Mouse (Mus musculus) limb, embryonic 13.5 days (tissue): ENCODE data around the gene Rftn2. TPM values are rescaled to one million over a fixed set of nuclear protein-coding genes. Genes with fewer than 3 reads are reported as not detected.

ENCODE experiments used
- ATAC-seq: fragments of 200-750 bp; cut with Nextera tagmentation; 2 replicates; pipeline ENCODE4 v1.8.0; 2017; ENCODE audit warnings: low read depth, moderate number of reproducible peaks, moderate TSS enrichment; ENCODE audit not compliant: low FRiP score
- H3K27ac ChIP-seq: fragments of 300-500 bp; sonication (generic); 2 replicates; pipeline ENCODE4 v1.5.1; 2015; ENCODE audit warnings: inconsistent platforms, mild to moderate bottlenecking, moderate library complexity
- H3K27me3 ChIP-seq: fragments of 300-500 bp; sonication (generic); 2 replicates; pipeline ENCODE4 v1.6.1; 2015; ENCODE audit warnings: mild to moderate bottlenecking, inconsistent platforms
- H3K36me3 ChIP-seq: fragments of 300-500 bp; sonication (generic); 2 replicates; pipeline ENCODE4 v1.6.1; 2015; ENCODE audit warnings: inconsistent platforms, mild to moderate bottlenecking, moderate library complexity
- H3K4me1 ChIP-seq: fragments of 300-500 bp; sonication (generic); 2 replicates; pipeline ENCODE4 v1.6.1; 2015; ENCODE audit warnings: inconsistent platforms
- H3K4me2 ChIP-seq: fragments of 300-500 bp; sonication (generic); replicated peaks from 2 replicates; pipeline ENCODE4 v1.6.1; 2015; ENCODE audit warnings: inconsistent platforms, mild to moderate bottlenecking, moderate library complexity
- H3K4me3 ChIP-seq: fragments of 300-500 bp; sonication (generic); 2 replicates; pipeline ENCODE4 v1.5.1; 2015; ENCODE audit warnings: moderate library complexity, mild to moderate bottlenecking, inconsistent platforms
- H3K9ac ChIP-seq: fragments of 300-500 bp; sonication (generic); 2 replicates; pipeline ENCODE4 v1.6.1; 2015; ENCODE audit warnings: mild to moderate bottlenecking, inconsistent platforms
- H3K9me3 ChIP-seq: fragments of 300-500 bp; sonication (generic); 2 replicates; pipeline ENCODE4 v1.6.1; 2016; ENCODE audit warnings: inconsistent platforms
- WGBS: fragments of 180-500 bp; shearing (Covaris S2); methylation state at CpG from one replicate; pipeline ENCODE4 v1.1.7; 2015; 5-methylcytosine and 5-hydroxymethylcytosine counted together
- polyA plus RNA-seq: library from polyadenylated mRNA; unstranded; fragments of >200 nt; fragmentation: Nextera tagmentation; extraction: Ambion mirVana; gene quantifications from 2 replicates; pipeline ENCODE4 v1.2.1, GENCODE M21; 2015

Gene Rftn2
- polyA plus RNA-seq, 1 experiment from 2014 or later: 37.0 TPM

DNA sequence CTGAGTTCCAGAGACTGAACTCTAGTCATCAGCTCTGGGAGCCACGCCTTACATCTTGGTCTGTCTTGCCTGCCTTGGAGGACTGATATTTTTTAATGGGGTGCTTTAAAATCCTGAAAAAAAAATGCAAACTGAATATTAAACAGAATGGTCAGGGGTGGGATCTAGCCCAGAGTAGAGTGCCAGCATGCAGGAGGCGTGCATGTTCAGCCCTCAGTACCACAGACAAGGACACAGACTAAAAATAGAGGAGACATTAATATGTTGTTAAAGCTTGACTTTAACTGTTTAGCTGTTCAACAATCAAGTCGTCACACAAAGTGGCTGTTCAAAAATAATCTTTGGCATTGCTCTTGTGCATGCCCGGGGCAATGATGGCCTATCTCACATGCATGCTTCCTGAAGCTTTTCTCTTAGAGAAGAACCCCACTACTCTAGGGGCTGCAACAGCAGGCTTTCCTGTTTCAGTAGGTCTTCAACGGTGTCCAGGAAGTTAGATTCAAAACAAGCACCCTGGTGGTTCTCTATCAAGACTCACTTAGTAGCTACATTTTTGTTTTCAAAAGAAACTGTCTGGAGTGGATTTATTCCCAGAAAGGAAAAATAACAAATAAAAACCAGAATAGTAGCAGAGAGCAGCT is 18.0 kb downstream of the Rftn2 start:
- Histone ChIP-seq H3K4me2 (no peak overlapping the region), H3K9ac (no peak overlapping the region), H3K27ac (no peak overlapping the region), H3K4me1 (peaks cover 14% of the 10 kb centered on the region), H3K4me3 (no peak overlapping the region), H3K9me3 (no peaks in the 10 kb centered on the region), H3K36me3 (peaks cover 59% of the 10 kb centered on the region), H3K27me3 (no peaks in the 10 kb centered on the region)
- ATAC-seq: no peak
- WGBS: 81% methylated on average over 5 of the region's 5 CpGs

DNA sequence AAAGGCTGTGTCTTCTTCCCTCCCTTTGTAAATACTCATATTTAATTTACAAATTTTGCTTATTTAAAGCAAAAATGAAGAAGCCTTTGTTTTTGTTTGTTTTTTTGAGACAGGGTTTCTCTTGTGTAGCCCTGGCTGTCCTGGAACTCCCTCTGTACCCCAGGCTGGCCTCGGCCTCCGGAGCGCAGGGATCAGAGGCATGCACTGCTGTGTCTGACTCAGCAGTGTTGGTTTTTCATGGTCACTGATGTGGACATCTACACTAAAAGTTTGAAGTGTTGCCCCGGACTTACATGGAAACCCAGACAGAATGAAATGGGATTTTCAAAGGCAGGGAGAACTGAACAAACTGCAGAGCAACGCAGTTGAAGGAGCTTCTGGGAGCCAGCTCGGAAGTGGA is 19.0 kb downstream of the Rftn2 start:
- Histone ChIP-seq H3K27me3 (no peaks in the 10 kb centered on the region), H3K4me1 (peaks cover 14% of the 10 kb centered on the region), H3K4me2 (no peak overlapping the region), H3K36me3 (peaks cover 61% of the 10 kb centered on the region), H3K4me3 (no peak overlapping the region), H3K9me3 (no peaks in the 10 kb centered on the region), H3K27ac (no peak overlapping the region), H3K9ac (no peak overlapping the region)
- 90% methylated on average over 6 of the region's 6 CpGs for WGBS
- ATAC-seq: no peak

DNA sequence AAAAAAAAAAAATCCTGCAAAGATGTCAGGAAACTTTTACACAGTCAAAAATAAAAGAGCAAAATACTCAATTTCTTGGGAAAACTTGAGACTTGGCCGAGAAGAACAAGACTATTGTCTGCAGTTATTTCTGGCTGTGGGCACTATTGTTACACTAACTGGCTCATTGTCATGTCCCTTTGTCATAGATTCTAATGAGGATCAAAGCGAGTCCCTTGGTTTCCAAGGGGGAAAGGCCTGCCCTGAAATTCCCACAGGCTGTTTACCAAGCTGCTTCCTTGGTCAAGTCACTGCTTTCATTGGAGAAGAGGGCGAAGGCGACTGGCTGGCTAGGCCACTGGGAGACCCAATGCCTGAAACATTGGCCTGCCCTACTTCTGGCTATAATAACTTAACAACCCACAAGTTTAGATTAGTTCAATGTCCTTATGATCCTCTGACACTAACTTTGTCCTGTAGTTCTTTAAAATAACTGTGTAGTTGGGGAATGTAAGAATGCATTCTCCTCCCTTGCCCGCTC is 20.7 kb downstream of the Rftn2 start:
- Histone ChIP-seq H3K4me1 (peaks cover 23% of the 10 kb centered on the region), H3K9ac (no peak overlapping the region), H3K4me3 (no peak overlapping the region), H3K36me3 (peaks cover 64% of the 10 kb centered on the region), H3K9me3 (no peaks in the 10 kb centered on the region), H3K27ac (no peak overlapping the region), H3K4me2 (no peak overlapping the region), H3K27me3 (no peaks in the 10 kb centered on the region)
- 71% methylated on average over 5 of the region's 5 CpGs for WGBS
- ATAC-seq: no peak

DNA sequence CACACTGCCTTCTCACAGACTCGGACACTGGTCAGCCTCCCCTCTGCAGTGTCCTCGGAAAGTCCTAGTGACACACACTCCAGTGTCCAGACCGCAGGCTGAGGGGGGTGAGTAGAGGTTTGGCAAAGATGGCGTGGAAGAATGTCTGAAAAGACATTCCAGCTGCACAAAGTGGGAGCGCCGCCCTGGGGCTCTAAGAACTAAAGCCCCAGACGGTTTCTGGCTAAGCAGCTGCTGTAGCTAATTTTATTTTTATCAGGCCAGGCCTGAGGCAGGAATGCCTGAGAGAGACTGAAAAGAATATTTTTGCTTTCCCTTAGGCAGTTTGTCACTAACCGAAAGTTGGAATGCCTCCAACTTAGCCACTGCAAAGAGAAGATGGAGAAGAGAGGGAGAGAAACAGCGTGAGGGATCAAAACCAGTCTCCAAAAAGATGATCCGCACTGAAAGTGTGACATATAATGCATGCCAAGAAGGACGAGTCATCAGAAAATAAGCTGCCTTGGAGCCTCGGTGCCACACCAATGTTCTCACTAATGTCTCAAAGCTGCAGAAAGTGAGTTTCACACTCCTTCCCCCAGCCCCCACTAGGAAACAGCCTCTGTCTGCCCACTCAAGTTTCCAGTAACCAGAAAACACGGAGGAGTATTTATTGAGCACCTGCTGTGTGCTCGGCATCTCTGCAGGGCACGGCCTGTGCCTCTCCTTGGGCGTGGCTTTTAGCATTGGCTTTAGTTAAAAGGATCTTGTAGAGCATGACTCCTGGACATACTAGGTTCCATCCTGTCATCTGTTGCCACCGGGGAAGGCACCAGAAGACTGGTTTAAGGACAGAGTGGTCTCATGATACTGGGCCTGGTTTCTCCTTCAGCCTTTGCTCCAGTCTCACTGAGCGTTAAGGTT is 24.5 kb downstream of the Rftn2 start:
- peaks cover 10% of the 10 kb centered on the region for H3K4me1 ChIP-seq
- H3K36me3 ChIP-seq: peaks cover 53% of the 10 kb centered on the region
- peak; percentile 29; the same call in 1 of the 2 replicates for ATAC-seq
- H3K9me3 ChIP-seq: no peaks in the 10 kb centered on the region
- no peak overlapping the region for H3K4me2 ChIP-seq
- H3K27me3 ChIP-seq: no peaks in the 10 kb centered on the region
- 65% methylated on average over 18 of the region's 18 CpGs for WGBS
- H3K27ac ChIP-seq: peak overlapping the region; percentile 48; the same call in 1 of the 2 replicates
- H3K9ac ChIP-seq: no peak overlapping the region
- H3K4me3 ChIP-seq: no peak overlapping the region

DNA sequence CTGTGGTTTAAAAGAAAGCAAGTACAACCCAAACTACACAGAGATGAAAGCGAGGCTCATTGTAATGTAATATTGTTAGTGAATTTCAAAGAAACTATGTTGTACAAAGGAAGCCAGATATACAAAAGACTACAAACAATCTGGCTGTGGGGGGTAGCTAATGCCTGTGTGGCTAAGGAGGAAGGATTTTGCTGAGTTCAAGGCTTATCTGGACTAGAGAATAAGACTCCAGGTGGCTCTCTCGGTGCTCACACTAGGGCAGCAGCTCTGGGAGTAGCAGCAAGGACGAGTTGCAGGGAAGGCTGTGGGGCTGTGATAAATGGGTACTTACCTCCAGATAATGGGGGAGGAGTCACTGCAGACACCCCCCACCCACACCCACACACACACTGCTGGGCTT is 27.9 kb downstream of the Rftn2 start:
- no peaks in the 10 kb centered on the region for H3K9me3 ChIP-seq
- peaks cover 52% of the 10 kb centered on the region for H3K36me3 ChIP-seq
- no peak overlapping the region for H3K9ac ChIP-seq
- H3K27me3 ChIP-seq: no peaks in the 10 kb centered on the region
- ATAC-seq: no peak
- H3K4me3 ChIP-seq: no peak overlapping the region
- no peak overlapping the region for H3K4me2 ChIP-seq
- peaks cover 37% of the 10 kb centered on the region for H3K4me1 ChIP-seq
- H3K27ac ChIP-seq: no peak overlapping the region
- 48% methylated on average over 3 of the region's 3 CpGs for WGBS

DNA sequence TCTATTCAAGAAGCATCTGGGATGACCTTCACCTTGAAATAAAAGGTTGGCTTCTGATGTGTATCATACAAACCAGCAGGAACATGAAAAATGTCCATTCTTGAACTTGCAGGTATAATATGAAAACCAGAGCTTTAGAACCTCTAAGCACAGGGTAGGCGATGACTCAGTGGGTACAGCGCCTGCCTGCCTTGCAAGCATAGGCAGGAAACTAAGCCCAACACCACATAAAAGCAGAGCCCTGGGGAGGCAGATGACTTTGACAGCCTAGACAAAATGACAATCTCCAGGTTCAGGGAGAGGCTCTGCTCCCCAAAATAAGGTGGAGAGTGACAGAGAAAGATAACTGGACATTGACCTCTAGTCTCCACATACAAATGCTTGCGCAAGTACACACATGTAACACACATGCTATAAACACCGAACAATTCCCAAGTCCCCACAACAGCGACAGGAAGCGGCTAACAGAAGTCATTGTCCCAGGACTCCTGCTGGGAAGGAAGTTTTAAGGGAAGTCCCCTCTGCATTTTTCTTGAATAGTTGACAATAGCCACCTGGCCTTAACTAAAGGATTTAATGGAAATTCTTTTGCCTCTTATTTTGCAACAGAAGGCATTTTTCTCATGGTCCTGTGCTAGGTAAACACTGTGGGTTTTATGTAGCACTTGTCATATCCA is 30.1 kb downstream of the Rftn2 start:
- Histone ChIP-seq H3K9ac (no peak overlapping the region), H3K36me3 (peaks cover 45% of the 10 kb centered on the region), H3K4me2 (no peak overlapping the region), H3K4me3 (no peak overlapping the region), H3K9me3 (no peaks in the 10 kb centered on the region), H3K27ac (no peak overlapping the region), H3K4me1 (peaks cover 45% of the 10 kb centered on the region), H3K27me3 (no peaks in the 10 kb centered on the region)
- no peak for ATAC-seq
- WGBS: 46% methylated on average over 6 of the region's 6 CpGs

DNA sequence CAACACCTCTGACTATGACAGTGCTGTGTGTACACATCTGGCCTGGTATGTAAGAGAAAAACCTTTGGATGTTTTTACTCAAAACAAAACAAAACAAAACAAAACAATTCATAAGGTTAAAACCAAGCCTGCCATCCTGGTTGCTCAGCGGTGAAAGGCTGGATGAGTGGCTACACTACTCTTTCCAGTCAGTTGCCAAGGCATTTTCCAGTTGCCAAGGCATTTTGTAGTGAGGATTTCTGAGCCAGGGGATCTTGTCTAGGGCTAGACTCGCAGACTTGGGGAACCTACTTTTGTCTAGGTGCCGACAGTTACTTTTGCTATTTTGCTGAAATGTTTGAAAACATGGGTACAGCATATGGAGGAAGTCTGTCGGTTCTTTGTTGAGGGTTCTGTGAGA is 31.6 kb downstream of the Rftn2 start:
- 67% methylated on average over 4 of the region's 4 CpGs for WGBS
- Histone ChIP-seq H3K9me3 (no peaks in the 10 kb centered on the region), H3K27ac (no peak overlapping the region), H3K36me3 (peaks cover 49% of the 10 kb centered on the region), H3K4me2 (no peak overlapping the region), H3K27me3 (no peaks in the 10 kb centered on the region), H3K4me3 (no peak overlapping the region), H3K4me1 (peaks cover 45% of the 10 kb centered on the region), H3K9ac (no peak overlapping the region)
- ATAC-seq: no peak

DNA sequence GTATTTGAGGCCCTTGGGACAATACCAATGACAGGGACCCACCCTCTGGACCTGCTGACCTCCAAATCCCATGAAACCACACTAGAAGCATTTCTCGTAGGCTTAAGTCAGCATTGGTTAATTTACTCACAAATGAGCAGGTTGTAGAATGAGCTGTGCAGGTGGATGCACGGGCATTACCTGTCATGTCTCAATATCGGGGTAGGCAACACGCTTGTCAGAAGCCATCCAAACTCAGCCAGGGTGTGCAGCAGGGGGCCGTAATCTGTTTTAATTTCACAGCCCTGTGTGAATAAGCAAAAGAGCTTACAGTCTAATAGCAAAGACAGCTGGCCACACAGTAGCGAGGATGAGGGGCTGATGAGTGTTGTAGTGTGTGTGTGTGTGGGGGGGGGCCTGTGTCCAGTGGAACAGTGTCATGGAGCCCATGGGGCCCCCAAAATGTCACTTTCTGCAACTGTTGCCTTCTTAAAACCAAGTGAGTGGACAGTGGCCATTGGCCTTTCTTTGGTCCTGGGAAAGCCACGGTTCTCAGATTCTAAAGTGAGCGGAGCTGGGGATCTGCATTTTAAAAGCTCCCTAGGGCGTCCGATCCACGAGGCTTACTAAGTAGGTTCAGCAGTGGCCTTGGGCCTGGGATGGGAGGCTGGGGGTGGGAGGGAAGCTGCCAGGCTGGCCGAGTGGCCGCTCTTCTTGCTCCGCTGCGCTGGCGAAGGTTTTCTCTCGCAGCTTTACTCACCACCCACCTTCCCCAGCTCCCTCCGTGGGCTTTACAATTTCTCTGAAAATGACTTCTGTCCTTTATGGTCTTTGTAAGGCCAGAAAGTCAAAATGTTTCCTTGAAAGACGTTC is 32.3 kb downstream of the Rftn2 start:
- 42% methylated on average over 19 of the region's 19 CpGs for WGBS
- H3K4me1 ChIP-seq: peaks cover 45% of the 10 kb centered on the region
- no peaks in the 10 kb centered on the region for H3K27me3 ChIP-seq
- H3K9ac ChIP-seq: no peak overlapping the region
- H3K4me3 ChIP-seq: no peak overlapping the region
- H3K36me3 ChIP-seq: peaks cover 53% of the 10 kb centered on the region
- H3K27ac ChIP-seq: no peak overlapping the region; the same call in 1 of the 2 replicates
- no peak overlapping the region for H3K4me2 ChIP-seq
- H3K9me3 ChIP-seq: no peaks in the 10 kb centered on the region
- no peak for ATAC-seq

DNA sequence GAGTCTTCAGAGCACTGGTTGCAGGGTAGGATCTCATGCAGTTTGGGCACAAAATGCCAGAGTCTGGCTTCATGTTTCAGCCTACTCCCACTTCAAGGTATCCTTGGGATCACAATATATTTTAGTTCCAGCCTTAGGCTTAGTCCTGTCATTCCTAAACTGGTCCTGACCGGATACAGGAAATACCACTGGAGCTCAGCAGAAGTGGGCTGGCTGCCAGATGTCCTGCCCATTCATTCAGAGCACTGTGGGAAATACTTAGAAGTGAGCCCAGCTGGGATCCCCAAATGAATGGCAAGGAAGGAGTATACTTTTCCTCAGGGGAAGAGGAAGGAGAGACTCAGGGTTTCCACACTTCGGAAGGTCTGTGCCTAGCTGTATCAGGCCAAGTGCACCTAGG is 33.3 kb downstream of the Rftn2 start:
- Histone ChIP-seq H3K27me3 (no peaks in the 10 kb centered on the region), H3K36me3 (peaks cover 53% of the 10 kb centered on the region), H3K9me3 (no peaks in the 10 kb centered on the region), H3K4me3 (no peak overlapping the region), H3K9ac (no peak overlapping the region), H3K4me2 (no peak overlapping the region), H3K4me1 (peaks cover 45% of the 10 kb centered on the region), H3K27ac (peak overlapping the region; percentile 58; the same call in 1 of the 2 replicates)
- WGBS: 8% methylated on average over 2 of the region's 2 CpGs
- ATAC-seq: peak; percentile 38

DNA sequence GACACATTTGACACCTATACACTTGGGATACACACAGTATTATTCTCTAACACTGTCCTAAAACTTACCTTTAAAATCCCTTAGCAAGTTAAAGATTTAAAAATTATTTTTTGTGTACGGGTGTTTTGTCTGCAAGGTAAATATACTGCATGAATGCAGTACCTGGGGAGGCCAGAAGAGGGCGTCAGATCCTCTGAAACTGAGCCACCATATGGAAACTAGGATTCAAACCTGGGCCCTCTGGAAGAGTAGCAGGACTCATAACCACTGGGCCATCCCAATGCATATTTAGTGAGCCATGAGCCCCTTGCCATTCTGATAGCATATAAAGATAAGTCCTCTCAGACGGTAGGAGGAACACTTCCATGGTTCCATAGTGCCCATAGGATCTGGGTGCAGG is 33.8 kb downstream of the Rftn2 start:
- no peak for ATAC-seq
- WGBS: 45% methylated on average over 3 of the region's 3 CpGs

DNA sequence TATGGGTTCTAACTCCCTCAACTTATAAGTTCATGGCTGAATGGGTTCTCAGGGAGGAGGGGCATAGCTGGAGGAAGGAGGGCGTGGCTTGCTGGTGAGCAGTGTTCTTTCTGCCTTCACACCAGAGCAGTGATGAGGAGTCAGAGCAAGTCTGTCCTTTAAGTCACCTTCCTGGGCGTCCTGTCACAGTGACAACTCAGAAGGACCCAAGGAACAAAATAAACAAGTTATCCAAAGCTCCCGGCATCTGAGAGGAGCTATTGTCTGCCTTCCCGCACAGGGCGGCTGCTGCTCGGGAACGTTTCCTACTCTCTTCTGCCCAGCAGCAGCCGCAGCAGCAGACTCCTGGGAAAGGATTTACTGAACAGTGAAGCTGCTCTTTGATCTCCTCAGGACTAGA is 34.6 kb downstream of the Rftn2 start:
- H3K4me3 ChIP-seq: 0 out of 2 replicates have a peak overlapping the region, but pooled peaks have one; percentile 15
- ATAC-seq: no peak
- 31% methylated on average over 8 of the region's 8 CpGs for WGBS
- peaks cover 58% of the 10 kb centered on the region for H3K36me3 ChIP-seq
- no peaks in the 10 kb centered on the region for H3K9me3 ChIP-seq
- peak overlapping the region; percentile 41 for H3K4me2 ChIP-seq
- H3K27ac ChIP-seq: no peak overlapping the region
- H3K9ac ChIP-seq: no peak overlapping the region
- no peaks in the 10 kb centered on the region for H3K27me3 ChIP-seq
- peaks cover 45% of the 10 kb centered on the region for H3K4me1 ChIP-seq

More for the DNA sequence above, 33.8 kb downstream of the Rftn2 start:
- H3K4me2 ChIP-seq: no peak overlapping the region
- no peaks in the 10 kb centered on the region for H3K9me3 ChIP-seq
- peaks cover 45% of the 10 kb centered on the region for H3K4me1 ChIP-seq
- H3K36me3 ChIP-seq: peaks cover 53% of the 10 kb centered on the region
- peak overlapping the region; percentile 58; the same call in 1 of the 2 replicates for H3K27ac ChIP-seq
- no peak overlapping the region for H3K4me3 ChIP-seq
- no peaks in the 10 kb centered on the region for H3K27me3 ChIP-seq
- no peak overlapping the region for H3K9ac ChIP-seq
